Mouse (Mus musculus) spleen, adult 2 months (tissue): ENCODE data around the gene Muc3.
A peak's percentile ranks its signal among the peaks of the same experiment; 100 is the strongest.

ENCODE experiments used
- CTCF ChIP-seq: fragments of 200-500 bp; IDR thresholded peaks from 2 replicates; pipeline ENCODE4 v1.5.1; 2011; ENCODE audit warnings: mild to moderate bottlenecking, inconsistent platforms; ENCODE audit not compliant: insufficient read depth, insufficient read length, insufficient replicate concordance; ENCODE audit errors: extremely low read depth
- POLR2A ChIP-seq: fragments of 200-500 bp; IDR thresholded peaks from 2 replicates; pipeline ENCODE4 v1.6.1; 2011; ENCODE audit warnings: low read depth, low read length, inconsistent platforms

DNA sequence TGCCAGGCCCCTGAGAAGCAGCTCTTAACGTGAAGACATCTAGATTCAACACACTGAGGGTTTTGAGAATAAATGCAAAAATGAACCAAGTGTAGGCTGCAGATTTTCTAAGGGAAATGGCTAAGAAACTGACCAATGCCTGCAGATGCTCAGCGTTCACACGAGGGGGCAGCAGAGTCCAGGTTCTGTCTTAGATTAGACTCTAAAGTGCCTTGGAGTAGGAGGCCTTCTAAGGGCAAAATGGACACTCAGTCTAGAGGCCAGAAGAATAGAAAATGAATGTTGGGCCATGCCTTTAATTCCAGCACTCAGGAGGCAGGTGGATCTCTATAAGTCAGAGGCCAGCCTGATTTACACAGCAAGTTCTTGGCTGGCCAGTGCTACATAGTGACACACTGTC is 17.6 kb downstream of the Muc3 start:
- TF ChIP-seq POLR2A (no peak), CTCF (peak; percentile 80; the same call in 1 of the 2 replicates)
